Mouse (Mus musculus): ENCODE data around the gene Mtus2. TPM values are rescaled to one million over a fixed set of nuclear protein-coding genes. Genes with fewer than 3 reads are reported as not detected.

The Mtus2 gene
- total RNA-seq (2023), result 1.2 TPM

GRCm38 (mm10) chr5:147956821-147957564, at the start of gene Mtus2:
Gene Mtus2 (plus strand): TSS chr5:147957320.

Other genes with a start within 250 kb of the Mtus2 start
- 0.56 TPM for gene Flt1, start 231.3 kb upstream of the Mtus2 start, total RNA-seq (2023)
- 70.3 TPM for gene Pomp, start 96.9 kb upstream of the Mtus2 start, total RNA-seq (2023)
- 8.7 TPM for gene Slc46a3, start 62.5 kb upstream of the Mtus2 start, total RNA-seq (2023)